Mouse (Mus musculus) frontal cortex, postnatal 25 days (tissue): ENCODE measurements around the gene Tnks2.

Source experiments
- DNase-seq, 2 experiments: peaks; one replicate each; pipeline ENCODE4 v3.0.0; 2022; ENCODE audit warnings: low spot score in 2 of 2

Tnks2 gene

DNA sequence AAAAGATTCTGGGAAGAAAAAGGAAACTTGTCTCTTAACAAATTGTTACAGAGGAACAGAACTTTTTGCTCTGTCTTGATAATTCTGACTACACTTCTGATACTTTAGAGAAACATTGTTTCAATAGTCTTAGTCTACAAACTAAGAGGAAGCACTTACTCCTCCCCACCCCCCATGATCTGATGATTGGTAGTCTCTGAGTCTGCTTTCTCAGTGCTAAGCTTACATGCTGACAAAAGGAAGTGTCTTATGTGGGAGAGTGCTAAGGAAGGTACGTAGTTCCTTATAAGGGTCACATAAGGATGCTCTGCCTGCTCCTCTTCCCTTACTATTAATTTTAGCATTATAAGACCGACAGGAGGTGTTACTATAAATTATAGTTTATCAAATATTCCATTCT lies 98.6 kb downstream of the Tnks2 start:
- DNase-seq, result no peak

DNA sequence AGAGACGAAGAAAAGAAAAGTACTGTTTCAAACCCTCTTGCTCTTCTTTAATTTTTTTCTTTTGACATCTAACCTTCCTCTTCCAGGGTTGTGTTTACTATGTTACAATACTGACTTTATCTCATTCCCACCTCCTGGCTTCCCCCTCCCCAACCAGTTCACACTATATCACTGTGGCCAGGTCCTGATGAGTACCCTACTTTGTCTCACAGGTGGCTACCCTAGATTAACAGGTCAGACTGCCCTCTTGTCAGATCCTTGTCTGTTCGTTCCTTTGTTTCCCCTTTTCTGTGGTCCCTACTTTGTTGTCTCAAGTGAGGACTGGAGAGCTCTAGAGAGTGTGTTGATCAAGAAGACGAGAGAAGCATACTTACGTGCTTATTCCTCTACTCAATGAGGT lies 102.3 kb downstream of the Tnks2 start:
- DNase-seq, result no peak

DNA sequence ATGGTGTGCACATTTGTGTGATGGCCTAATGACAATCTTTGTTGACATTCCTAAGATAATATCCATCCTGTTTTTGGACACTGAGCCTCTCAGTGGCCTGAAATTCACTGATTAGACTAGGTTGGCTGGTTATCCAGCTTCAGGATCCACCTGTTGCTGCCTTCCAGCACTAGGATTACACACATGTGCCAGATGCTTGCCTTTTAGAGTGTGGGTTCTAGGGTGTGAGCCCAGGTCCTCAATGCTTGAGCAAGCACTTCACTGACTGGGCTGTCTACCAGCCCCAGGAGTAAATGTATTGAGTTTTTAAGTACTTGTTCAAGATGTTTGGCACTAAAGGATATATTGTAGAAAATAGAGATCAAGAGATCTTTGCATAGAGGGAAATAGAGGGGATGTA lies 104.0 kb downstream of the Tnks2 start:
- DNase-seq, result no peak

DNA sequence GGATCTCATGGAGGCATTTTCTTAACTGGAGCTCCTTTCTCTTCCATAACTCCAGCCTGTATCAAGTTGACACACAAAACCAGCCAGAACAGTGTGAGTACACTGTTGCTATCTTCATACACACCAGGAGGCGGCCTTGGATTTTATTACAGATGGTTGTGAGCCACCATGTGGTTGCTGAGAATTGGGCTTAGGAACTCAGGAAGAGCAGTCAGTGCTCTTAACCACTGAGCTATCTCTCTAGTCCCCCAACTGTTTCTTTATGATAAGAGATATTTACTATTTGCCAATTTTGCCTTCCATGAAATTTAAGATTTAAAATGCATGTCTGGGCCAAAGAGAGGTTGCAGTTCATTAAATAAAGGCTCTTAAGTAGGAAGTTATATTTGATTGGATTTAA lies 106.0 kb downstream of the Tnks2 start:
- no peak for DNase-seq
